Mouse (Mus musculus) adrenal gland, adult 18-20 months (tissue): ENCODE measurements around the gene L3mbtl3. TPM values are rescaled to one million over a fixed set of nuclear protein-coding genes. Genes with fewer than 3 reads are reported as not detected.

Source experiments
- DNase-seq, 2 experiments: peaks; one replicate each; pipeline ENCODE4 v3.0.0; 2021 to 2022; ENCODE audit warnings: low spot score in 2 of 2
- total RNA-seq, 2 experiments: library from RNA; stranded (reverse); gene quantifications; 1 replicate in 1 of 2; 2 replicates in 1 of 2; pipeline ENCODE4 v1.2.3; 2021

The L3mbtl3 gene
- total RNA-seq, 2 experiments from 2014 or later = 6.9 to 10.7 TPM

DNA sequence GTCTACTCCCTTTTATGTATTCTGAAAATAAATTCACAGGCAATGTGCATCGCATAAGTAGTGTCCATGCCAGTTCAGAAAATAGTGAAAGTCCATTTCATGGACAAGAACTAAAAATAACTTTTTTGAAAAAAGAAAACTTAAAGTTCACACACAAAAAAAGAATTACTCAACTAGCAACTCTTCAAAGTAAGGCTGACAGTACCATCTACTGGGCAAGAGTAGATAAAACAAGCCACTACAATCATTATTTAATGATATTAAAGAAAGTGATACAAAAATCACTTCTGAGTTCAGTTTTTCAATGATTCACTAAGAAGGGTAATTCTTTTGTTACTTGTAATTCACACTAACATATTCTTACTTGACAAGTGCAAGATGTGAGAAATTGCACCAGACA lies 29.9 kb downstream of the L3mbtl3 start:
- no peak for DNase-seq

DNA sequence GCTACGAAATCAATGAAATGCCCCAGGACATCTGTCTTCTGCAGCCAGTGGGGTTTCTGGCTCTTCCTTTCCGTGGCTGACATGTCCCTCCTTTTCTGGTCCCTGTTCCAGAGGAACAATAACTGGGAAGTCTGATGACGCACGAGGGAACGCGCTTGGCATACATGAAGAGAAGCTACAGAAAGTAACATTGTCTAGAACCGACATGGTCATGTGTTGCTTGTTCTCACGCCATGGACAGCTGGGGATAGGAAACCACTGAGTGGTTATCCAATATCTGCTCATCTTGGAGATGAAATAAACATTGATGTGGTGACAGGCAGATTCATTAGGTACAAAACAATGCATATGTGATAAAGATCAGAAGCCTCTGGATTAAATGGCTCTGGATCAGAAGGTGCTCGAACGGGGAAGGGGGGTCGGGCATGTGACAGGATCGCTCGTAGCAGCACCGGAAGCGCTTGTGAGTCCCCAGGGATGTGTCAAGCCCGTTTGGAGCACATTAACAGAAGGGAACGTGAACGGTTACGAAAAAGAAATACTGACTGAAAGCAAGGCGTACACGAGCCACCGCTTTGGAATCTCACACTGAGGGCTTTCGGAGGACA lies 37.8 kb downstream of the L3mbtl3 start:
- no peak for DNase-seq

DNA sequence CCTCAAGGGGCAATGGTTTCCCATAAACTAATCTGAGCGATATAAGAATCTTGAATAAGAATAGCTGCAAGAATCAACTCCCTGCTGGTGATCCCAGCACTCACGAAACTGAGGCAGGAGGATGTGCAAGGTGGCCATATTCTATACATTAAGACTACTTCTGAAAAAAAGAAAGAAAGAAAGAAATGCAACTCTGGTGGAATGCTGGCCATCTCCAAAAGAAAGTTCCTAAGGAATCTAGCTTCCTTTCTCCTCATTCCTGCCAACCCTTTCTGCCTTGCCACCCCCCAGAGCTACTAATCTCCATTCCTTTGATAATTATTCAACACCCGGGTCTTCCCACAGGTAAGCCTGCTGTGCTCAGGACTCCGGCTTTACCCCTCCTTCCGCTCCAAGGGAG lies 41.8 kb downstream of the L3mbtl3 start:
- DNase-seq = no peak

DNA sequence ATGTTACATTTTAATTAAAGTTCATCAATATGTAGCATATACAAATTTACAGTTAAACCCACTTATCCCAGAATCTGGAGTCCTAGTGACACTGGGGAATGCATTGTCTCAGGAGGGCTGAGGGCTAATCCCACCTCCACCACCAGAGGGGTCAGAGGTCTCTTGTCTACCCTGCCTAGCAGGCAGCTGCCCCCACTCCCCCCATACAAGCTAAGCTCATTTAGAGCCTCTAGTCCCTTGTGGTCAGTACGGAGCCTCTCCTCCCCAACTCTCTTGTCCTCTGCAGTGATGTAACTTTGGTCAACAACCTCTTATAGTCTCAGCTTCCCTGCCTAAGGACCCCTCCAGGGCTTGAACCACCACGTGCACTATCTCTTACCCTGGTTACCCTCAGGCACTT lies 43.0 kb downstream of the L3mbtl3 start:
- DNase-seq = no peak

DNA sequence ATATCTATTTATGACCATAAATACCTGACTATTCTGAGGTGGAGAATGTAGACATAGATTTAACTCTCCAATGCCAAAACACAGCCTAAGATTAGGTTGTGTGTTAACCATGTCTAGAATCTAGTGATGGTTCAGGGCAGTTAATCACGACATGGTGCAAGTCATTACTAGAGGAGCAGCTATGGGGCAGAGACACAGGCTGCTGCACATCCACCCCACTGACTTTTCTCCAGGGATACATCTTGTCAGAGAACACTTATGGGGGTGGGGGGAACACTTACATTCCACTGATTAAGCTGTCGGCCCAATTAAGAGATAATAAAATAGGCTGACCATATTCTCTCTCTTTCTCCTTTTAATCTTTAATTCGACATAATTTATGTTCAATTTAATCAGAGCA lies 46.9 kb downstream of the L3mbtl3 start:
- DNase-seq = no peak

DNA sequence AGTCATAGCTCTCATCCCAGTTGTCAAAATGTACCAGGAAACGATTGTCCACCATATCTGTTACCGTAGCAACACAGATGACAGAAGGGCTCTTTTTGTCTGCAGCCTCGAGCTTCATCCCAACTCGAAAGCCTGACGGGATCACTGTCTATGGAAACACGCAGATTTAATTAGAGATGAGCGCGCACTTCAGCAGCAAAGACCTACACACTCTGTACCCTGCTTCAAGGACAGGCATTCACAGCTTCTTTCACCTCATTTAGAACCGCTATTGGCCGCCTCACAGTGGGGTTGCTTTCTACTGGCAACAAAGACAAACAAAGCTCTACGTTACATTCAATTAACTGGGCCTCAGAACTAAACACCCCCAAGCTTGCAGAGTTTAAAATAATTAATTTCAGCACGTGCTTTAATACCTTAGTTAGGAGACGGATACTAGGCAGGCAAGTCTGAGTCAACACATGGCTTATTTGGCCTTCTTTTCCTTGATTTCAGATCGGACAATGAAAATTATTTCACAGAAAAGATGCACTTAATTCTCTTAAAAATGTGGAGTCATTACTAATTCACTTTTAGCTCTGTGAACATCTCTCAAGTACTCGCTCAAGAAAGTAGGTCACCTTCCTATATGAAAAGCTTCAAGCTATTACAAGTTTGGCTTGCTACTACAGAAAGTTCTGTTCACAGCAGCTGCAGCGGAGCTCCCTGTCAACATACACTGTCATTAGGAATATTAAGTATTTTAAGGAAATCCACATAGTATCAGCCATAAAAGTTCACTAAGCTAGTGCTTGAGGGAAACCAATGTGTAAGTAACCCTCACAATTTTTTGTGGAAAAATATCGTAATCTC lies 47.9 kb downstream of the L3mbtl3 start:
- no peak for DNase-seq

DNA sequence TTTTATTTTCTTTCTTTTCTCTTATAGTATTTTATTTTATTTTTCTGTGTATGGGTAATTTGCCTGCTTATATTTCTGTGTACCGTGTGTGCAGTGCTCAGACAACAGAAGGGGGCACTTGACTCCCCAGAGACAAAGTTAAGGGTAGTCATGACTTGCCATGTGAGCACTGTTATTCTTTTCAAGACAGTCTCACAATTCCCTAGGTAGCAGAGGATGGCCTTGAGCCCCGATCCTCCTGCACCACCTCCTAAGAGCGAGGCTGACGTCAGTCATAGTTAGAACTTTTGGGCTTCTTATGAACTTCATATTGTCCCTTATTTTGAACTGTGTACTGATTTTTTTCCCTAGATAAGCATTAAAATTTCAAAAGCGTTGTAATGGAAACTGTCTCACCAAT lies 48.5 kb downstream of the L3mbtl3 start:
- DNase-seq = no peak

DNA sequence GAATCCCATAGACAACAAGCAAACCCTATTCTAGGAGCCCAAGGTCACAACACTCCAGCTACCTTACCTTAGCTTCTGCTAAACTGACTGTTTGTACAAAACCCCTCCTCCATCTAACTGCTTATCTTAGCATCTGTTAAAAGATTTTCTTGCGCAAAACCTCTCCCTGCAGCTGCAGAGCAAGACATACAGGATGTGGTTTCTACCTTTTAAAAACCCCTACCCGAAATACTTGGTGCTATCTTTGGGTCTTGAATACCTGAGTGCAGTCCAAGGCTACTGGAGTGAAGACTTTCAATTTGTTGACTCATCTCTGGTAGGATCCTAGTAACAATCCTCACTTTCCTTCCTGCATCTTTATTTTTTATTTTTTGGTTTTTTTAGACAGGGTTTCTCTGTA lies 50.5 kb downstream of the L3mbtl3 start:
- no peak for DNase-seq

DNA sequence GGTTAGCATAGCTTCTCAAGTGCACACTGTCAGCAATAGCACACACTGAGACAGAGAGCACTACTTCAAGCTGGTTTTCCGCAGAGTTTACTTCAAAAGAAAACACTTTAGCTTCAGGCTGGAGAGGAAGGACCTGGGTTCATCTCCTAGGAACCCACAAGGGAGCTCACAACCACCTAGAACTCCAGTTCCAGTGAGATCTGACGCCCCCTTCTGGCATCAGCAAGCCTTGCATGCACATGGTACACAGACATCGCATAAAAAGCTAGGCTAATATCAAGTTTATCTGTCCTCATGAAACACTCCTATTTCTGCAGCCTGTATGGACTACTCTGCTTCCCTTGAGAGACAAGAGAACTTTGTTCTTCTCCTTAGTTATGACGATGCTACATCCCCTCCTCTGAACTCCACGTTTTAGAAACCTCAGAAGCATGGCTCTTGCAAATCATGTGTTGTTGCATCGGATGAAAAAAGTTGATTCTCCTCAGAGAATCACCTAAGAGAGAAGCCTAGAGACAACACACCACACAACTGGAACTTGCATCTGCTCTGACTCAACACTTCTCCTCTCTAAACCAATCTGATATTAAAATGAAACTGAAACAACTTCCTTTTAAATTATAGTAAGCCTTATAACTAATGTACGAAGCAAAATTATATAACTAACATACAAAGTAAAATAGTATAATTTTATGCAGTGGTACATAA lies 53.3 kb downstream of the L3mbtl3 start:
- DNase-seq = no peak

DNA sequence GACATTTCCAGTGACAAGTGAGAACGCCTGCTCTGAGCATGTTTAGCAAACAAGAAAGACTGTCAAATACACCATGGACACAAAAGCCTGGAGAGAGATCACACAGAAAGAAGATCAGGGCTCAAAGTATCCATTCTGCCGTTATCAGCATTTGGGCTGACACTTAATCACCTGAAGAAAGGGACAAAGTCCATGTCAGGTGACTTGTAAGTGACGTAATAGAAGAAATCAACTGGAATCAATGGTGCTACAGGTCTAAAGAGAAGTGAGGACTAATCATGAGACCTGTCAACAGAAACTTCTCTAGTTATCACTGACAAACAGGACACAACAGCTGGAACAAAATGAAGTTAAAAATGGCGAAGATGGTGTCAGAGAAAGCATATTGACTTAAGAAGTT lies 55.1 kb downstream of the L3mbtl3 start:
- DNase-seq = no peak

DNA sequence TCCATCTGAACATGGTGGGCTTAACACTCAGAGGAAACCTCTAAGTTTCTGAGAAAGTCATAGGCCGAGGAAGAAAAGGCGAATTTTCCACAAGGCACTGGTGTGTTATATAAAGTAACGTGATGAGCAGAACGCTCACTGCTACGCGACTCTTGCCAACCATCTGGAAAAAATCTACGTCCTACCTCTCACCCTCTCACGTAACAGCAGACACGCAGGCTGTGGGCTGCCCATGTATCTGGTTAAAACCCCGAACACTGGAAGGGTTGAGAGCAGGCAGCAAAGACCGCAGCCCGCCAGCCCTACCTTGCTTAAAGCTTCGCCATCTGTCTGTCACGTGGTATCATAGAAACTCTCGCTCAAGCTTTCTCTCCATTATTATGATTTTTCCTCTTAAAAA lies 61.4 kb downstream of the L3mbtl3 start:
- DNase-seq = no peak

DNA sequence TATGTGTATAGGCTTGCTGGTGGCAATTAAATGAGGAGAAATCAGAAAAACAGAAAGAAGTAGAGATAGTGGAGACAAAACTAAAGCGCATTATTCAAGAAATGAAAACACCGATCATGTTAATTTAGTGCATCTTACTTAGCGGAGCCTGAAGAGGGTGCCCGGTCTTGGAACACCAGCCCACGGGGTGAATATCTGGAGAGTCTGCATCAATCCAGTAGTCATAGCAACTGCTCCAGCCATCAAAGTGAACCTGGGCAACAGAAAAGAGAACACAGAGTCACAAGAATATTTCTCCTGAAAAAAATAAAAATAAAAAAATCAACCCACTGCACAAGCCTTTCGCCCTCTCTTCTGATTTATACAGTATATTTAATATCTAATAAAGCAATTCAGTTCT lies 72.3 kb downstream of the L3mbtl3 start:
- DNase-seq = no peak

DNA sequence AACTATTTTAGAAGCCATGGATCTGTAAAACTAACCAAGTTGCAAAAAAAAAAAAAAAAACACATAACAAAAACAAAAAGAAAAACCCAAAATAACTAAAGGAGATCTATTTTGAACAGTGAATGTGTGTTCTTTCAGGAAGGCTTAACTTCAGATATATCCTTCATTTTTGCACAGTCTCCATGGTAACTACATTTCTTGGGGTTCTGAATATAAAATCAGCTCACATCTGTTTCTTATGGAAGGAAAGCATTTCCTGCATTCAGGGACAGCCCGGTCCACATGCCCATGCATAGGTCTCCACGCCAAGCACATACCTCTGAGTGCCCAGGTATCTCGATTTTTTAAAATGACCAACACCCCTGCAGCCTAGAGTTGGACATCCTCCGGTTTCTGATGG lies 73.4 kb downstream of the L3mbtl3 start:
- DNase-seq = no peak

DNA sequence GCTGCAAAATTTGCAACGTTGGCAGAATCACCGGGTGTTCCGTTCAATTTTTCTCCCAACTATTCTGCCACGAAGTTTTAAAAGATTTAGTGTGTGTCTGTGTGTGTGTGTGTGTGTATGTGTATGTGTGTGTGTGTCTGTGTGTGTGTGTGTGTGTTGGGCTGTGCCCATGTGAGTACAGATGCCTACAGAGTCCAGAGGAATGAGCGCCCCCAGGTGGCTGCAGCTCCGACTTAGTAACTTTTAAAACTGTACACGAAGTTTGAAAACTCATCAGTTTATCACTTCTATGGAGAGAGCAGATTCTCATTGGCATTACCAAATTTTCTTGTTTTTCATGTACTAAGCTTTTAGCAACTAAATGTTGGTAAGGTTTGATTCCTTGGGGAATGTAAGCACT lies 78.1 kb downstream of the L3mbtl3 start:
- no peak for DNase-seq

DNA sequence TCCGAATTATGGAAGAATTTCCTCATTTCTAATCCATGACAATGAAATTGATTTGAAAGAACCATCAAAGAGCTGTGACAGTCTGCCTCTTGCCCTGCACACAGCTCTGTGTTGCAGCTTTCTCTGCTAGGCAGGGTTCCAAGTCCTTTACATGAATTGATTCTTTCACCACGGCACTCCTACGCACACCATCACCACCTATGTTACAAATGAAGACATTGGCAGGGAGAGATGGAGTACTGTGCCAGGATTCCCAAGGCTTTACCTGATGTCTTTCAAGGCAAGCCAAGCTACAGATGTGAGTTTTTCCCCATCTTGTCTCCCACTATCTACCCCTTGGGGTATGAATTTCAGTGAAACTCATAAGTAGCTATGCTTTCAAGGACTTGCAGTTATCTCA lies 78.6 kb downstream of the L3mbtl3 start:
- DNase-seq = no peak

DNA sequence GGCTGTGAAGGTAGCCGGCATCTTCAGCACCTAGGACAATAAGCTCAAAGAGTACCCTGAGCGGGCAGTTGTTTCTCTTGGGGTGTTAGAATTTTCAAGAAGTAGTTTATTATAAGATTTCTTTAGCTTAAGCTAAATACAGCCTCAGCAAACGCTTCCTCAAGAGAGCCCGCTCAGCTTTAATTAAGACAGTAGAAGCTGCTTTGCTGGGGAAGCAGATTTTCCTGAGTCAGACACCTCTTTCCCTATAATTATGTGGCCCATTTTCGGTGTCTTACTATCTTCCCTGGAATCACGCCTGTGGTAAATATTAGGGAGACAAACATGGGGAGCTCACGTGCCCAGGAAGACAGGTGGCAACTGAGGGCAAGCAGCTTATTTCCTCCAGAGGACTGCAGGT lies 88.6 kb downstream of the L3mbtl3 start:
- DNase-seq = no peak

DNA sequence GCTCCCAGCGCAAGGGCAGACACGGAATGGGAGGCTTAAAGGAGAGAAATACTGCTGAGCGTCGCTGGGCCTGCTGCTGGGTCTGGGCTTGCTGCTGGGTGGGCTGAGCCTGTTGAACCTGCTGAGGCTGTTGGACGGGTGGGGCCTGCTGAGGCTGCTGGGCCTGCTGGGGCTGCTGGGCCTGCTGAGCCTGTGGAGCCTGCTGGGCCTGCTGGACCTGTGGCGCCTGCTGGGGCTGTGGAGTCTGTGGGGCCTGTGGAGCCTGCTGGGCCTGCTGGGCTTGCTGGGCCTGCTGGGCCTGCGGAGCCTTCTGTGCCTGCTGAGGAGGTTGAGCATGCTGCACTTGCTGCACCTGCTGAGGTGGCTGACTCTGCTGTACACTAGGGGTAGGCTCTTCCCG lies 95.8 kb downstream of the L3mbtl3 start:
- no peak for DNase-seq

DNA sequence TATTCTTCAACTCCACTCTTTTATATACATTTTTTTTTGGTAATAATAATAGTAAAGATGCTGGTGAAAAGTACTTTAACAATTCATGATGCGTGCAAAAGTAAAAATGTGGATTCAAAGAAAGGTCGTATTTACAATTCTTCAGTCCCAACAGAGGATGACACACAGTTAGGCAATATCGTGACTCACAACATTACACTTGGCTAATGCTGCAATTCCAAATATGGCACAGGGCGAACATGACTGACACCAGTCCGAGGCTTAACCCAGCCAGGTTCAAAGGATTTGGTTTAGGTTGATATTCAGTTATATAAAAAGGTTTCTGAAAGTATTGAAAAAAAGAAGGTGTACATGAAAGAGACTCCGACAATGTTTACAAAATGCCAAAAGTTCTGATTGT lies 100.4 kb downstream of the L3mbtl3 start:
- DNase-seq = no peak

DNA sequence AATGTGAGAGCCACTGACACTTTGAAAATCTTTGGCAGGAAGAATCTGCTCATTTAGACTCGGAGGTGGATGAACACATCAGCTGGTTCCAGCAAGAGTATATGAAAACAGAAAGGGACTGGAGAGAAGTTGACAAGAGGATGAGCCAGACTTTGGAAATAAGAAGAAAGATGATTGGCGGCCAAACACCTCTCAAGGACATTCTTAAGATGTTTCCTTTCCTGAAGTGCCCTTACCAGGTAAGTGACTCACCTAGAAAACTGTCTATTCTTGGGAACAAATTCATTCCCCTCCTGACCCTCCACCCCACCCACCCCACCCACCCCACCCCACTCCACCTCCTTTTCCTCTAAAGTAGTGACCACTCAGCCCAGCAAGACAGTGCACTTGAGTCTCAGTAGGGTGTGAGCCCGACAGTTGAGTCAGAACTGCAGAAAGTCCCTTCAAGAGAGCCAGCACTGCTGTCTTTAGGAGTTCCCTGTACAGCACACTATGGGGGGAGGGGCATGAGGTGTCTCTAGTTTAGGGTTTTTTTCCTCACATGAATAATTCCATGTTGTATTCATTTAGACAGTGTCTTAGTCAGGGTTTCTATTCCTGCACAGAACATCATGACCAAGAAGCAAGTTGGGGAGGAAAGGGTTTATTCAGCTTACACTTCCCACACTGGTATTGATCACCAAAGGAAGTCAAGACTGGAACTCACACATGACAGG lies 111.9 kb downstream of the L3mbtl3 start:
- no peak for DNase-seq

DNA sequence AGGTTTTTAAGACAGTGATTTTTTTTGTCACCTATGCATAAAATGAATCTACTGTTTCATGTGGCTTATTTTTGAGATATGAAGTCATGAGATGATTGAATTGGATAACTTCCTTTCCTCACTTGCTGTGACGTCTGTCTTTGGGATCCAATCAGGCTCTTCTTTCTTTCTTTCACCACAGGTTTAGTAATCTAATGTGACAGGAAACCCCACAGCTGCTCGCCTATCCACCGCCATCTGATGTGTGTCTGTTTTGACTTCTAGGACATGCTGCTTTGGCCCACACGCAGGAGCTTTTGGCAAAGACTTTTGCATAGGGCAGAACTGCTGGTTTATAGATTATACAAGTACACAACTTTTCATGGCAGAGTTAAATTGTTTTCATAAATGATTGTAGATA lies 115.9 kb downstream of the L3mbtl3 start:
- DNase-seq = no peak

DNA sequence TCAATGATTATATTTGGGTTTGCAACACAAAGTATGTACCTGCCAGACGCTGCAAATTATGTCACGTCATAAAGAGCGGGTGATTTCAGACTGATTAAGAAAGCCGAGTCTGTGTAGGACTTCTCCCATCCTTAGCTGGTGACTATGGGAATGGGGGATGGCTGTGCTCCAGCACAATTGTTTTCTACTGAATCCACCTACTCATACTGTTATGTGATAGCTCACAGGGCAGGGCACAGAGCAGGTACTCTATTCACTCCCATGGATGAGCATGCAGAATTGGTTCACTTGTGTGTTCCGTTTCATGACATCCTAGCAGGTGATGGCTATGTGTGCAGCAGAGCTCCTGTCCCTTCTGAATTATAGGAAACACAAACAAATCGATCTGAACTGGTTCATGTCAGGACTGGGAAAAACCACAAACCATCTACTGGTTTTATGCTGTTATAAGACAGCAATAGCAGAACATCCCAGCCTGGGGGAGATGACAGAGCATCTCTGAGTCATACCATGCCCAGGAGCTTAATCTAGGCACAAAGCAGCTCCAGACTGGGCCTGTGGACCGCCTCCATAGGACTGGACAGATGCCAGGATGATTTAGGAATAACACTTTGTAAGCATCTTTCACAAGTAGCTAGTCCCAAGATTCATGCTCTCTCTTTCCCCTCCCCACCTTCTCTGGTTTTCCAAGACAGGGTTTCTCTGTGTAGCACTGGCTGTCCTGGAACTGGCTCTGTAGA lies 126.2 kb downstream of the L3mbtl3 start:
- no peak for DNase-seq
